Mouse (Mus musculus) cortical plate, adult 2 months (tissue): Measurements from ENCODE around the gene Fkrp.

Experiments
- CTCF ChIP-seq: fragments of 200-500 bp; IDR thresholded peaks from 2 replicates; pipeline ENCODE4 v1.5.1; 2011; ENCODE audit warnings: mild to moderate bottlenecking, control low read depth, low read length; ENCODE audit not compliant: insufficient read depth; ENCODE audit errors: extremely low read depth
- POLR2A ChIP-seq: fragments of 200-500 bp; IDR thresholded peaks from 2 replicates; pipeline ENCODE4 v1.6.1; 2011; ENCODE audit warnings: mild to moderate bottlenecking, low read length, control low read depth; ENCODE audit not compliant: insufficient read depth; ENCODE audit errors: extremely low read depth

DNA sequence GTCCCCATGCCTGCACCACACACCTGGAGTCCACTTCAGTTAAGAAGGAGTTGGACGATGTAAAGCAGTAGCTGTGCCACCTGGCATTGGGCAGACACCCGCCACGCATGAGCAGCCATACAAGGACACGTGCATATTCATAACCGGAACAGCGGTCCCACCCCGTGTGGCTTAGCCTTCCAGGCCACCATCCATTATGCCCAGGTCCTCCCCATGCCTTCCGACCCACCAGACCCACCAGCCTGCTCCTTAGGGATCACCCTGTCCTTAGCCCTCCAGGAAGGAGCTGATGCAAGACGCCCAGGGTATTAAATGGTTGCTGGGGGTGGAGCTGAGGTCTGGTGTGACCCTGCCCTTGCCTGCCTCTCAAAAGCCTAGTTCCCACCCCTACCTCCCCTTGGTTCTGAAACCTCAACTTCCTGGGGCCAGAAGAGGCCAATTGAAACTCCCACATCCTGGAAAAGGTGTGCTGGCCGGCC, 32.0 kb downstream of the Fkrp start:
- no peak for TF ChIP-seq CTCF
- TF ChIP-seq POLR2A = no peak
